Mouse (Mus musculus): ENCODE results near the gene Mphosph6.

The Mphosph6 gene

GRCm38 (mm10) chr8:117771115-117771836, 30.5 kb downstream of the Mphosph6 start:
- in situ Hi-C loops (cut with MboI), result no loop called here

- in situ Hi-C loops (cut with MboI), result no loop called here
Observed at GRCm38 (mm10) chr8:117768971-117769370, 32.8 kb downstream of the Mphosph6 start.

- in situ Hi-C loops (cut with MboI), result no loop called here
Observed at GRCm38 (mm10) chr8:117765947-117766346, 35.8 kb downstream of the Mphosph6 start.

GRCm38 (mm10) chr8:117764625-117765024, 37.1 kb downstream of the Mphosph6 start:
- in situ Hi-C loops (cut with MboI), result no loop called here

- in situ Hi-C loops (cut with MboI), result no loop called here
Observed at GRCm38 (mm10) chr8:117762776-117763175, 39.0 kb downstream of the Mphosph6 start.

- in situ Hi-C loops (cut with MboI), result no loop called here
Observed at GRCm38 (mm10) chr8:117757900-117758299, 43.8 kb downstream of the Mphosph6 start.

- in situ Hi-C loops (cut with MboI), result no loop called here
Observed at GRCm38 (mm10) chr8:117749436-117749835, 52.3 kb downstream of the Mphosph6 start.

GRCm38 (mm10) chr8:117747886-117748730, 53.6 kb downstream of the Mphosph6 start:
- in situ Hi-C loops (cut with MboI), result no loop called here

GRCm38 (mm10) chr8:117747428-117747827, 54.3 kb downstream of the Mphosph6 start:
- in situ Hi-C loops (cut with MboI), result no loop called here

- in situ Hi-C loops (cut with MboI), result no loop called here
Observed at GRCm38 (mm10) chr8:117746651-117747050, 55.1 kb downstream of the Mphosph6 start.

GRCm38 (mm10) chr8:117742431-117743012, 59.2 kb downstream of the Mphosph6 start:
- in situ Hi-C loops (cut with MboI), result no loop called here

All from mature B cell (primary cell).